Mouse (Mus musculus) hindbrain, embryonic 12.5 days (tissue): ENCODE data around the gene Lmtk2. TPM values are rescaled to one million over a fixed set of nuclear protein-coding genes. Genes with fewer than 3 reads are reported as not detected.

Experiments
- ATAC-seq: fragments of 200-750 bp; cut with Nextera tagmentation; 2 replicates; pipeline ENCODE4 v1.8.0; 2017; ENCODE audit warnings: moderate TSS enrichment; ENCODE audit not compliant: low FRiP score
- H3K27ac ChIP-seq: fragments of 300-500 bp; sonication (generic); 2 replicates; pipeline ENCODE4 v1.5.1; 2016; ENCODE audit warnings: mild to moderate bottlenecking
- H3K27me3 ChIP-seq: fragments of 300-500 bp; sonication (generic); 2 replicates; pipeline ENCODE4 v1.6.1; 2016; ENCODE audit warnings: mild to moderate bottlenecking
- H3K36me3 ChIP-seq: fragments of 300-500 bp; sonication (generic); 2 replicates; pipeline ENCODE4 v1.6.1; 2016; ENCODE audit warnings: mild to moderate bottlenecking
- H3K4me1 ChIP-seq: fragments of 300-500 bp; sonication (generic); 2 replicates; pipeline ENCODE4 v1.6.1; 2016
- H3K4me2 ChIP-seq: fragments of 300-500 bp; sonication (generic); replicated peaks from 2 replicates; pipeline ENCODE4 v1.6.1; 2016; ENCODE audit warnings: mild to moderate bottlenecking
- H3K4me3 ChIP-seq: fragments of 300-500 bp; sonication (generic); 2 replicates; pipeline ENCODE4 v1.5.1; 2016; ENCODE audit warnings: mild to moderate bottlenecking
- H3K9ac ChIP-seq: fragments of 300-500 bp; sonication (generic); 2 replicates; pipeline ENCODE4 v1.6.1; 2016; ENCODE audit warnings: mild to moderate bottlenecking, moderate library complexity
- H3K9me3 ChIP-seq: fragments of 300-500 bp; sonication (generic); replicated peaks from 2 replicates; pipeline ENCODE4 v1.6.1; 2016; ENCODE audit warnings: mild to moderate bottlenecking
- WGBS: fragments of 180-500 bp; shearing (Covaris S2); methylation state at CpG from one replicate; pipeline ENCODE4 v1.1.7; 2016; 5-methylcytosine and 5-hydroxymethylcytosine counted together
- polyA plus RNA-seq: library from polyadenylated mRNA; unstranded; fragments of >200 nt; fragmentation: Nextera tagmentation; extraction: Ambion mirVana; gene quantifications from 2 replicates; pipeline ENCODE4 v1.2.1, GENCODE M21; 2016

Gene Lmtk2
- polyA plus RNA-seq, 1 experiment from 2014 or later, result 8.5 TPM

- Histone ChIP-seq H3K9ac (no peak overlapping the region), H3K27ac (no peak overlapping the region), H3K27me3 (no peaks in the 10 kb centered on the region), H3K4me2 (no peak overlapping the region), H3K9me3 (no peaks in the 10 kb centered on the region), H3K4me1 (peaks cover 5% of the 10 kb centered on the region; the same call in 1 of the 2 replicates), H3K4me3 (no peak overlapping the region), H3K36me3 (no peaks in the 10 kb centered on the region)
- 89% methylated on average over 2 of the region's 2 CpGs for WGBS
- ATAC-seq, result no peak
These were observed 13.8 kb downstream of the Lmtk2 start for GRCm38 (mm10) chr5:144114068-144114467.

DNA sequence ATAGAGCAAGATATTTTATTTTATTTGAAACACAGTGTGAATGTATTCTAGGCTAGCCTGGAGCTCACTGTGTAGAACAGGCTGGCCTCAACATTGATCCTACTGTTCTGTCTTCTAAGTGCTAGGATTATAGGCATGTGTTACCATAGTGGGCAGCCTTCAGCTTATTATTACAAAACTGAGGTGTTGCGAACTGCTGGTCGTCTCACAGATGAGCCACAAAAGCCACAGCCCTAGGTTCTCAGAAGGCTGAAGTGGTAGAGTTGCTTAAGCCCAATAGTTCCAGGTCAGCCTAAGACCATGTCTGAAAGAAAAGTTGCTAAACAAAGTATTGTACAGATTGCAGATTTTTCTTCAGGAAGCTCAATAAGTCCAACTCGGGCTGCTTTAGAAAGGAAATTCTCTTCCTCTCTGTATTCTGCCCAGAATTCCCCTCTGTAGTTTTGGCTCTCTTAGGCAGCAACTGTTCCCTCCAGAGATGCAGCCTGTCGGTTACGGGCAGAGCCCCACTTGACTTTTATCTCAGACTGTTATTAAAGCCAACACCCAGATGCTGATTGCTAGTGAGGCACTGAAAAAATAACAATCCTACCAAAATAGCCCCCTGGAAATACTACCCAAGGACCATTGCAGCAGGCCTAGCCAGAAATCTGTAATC, 14.9 kb downstream of the Lmtk2 start:
- H3K36me3 ChIP-seq, result no peaks in the 10 kb centered on the region
- H3K4me2 ChIP-seq, result no peak overlapping the region
- H3K9me3 ChIP-seq, result no peaks in the 10 kb centered on the region
- no peak overlapping the region for H3K27ac ChIP-seq
- no peak overlapping the region for H3K9ac ChIP-seq
- H3K27me3 ChIP-seq, result no peaks in the 10 kb centered on the region
- 85% methylated on average over 5 of the region's 5 CpGs for WGBS
- no peak for ATAC-seq
- H3K4me1 ChIP-seq, result peaks cover 5% of the 10 kb centered on the region; the same call in 1 of the 2 replicates
- H3K4me3 ChIP-seq, result no peak overlapping the region

GRCm38 (mm10) chr5:144115628-144115977, 15.4 kb downstream of the Lmtk2 start:
- no peak overlapping the region for H3K9ac ChIP-seq
- H3K4me3 ChIP-seq, result no peak overlapping the region
- H3K36me3 ChIP-seq, result no peaks in the 10 kb centered on the region
- no peaks in the 10 kb centered on the region for H3K9me3 ChIP-seq
- H3K27ac ChIP-seq, result no peak overlapping the region
- 63% methylated on average over 2 of the region's 2 CpGs for WGBS
- no peak overlapping the region for H3K4me2 ChIP-seq
- no peak for ATAC-seq
- peaks cover 5% of the 10 kb centered on the region; the same call in 1 of the 2 replicates for H3K4me1 ChIP-seq
- H3K27me3 ChIP-seq, result no peaks in the 10 kb centered on the region

DNA sequence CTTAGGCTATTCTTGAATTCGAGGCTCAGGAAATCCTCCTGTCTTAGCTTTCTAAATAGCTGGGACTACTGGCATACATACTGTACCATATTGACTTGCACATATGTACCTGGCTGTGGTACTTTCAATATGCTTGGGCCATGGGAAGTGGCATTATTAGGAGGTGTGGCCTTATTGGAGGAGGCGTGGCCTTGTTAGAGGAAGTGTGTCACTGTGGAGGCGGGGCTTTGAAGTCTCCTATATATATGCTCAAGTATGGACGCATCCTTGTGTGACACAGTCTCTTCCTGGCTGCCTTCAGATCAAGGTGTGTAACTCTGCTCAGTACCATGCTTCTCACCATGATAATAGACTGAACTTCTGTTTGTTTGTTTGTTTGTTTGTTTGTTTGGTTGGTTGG, 18.0 kb downstream of the Lmtk2 start:
- Histone ChIP-seq H3K27ac (no peak overlapping the region), H3K9me3 (no peaks in the 10 kb centered on the region), H3K4me1 (no peaks in the 10 kb centered on the region), H3K27me3 (no peaks in the 10 kb centered on the region), H3K4me2 (no peak overlapping the region), H3K36me3 (no peaks in the 10 kb centered on the region), H3K9ac (no peak overlapping the region), H3K4me3 (no peak overlapping the region)
- ATAC-seq, result no peak
- WGBS, result 93% methylated on average over 4 of the region's 4 CpGs

GRCm38 (mm10) chr5:144119286-144119685, 19.1 kb downstream of the Lmtk2 start:
- Histone ChIP-seq H3K36me3 (no peaks in the 10 kb centered on the region), H3K27ac (no peak overlapping the region), H3K4me3 (no peak overlapping the region), H3K27me3 (no peaks in the 10 kb centered on the region), H3K9me3 (no peaks in the 10 kb centered on the region), H3K4me2 (no peak overlapping the region), H3K9ac (no peak overlapping the region), H3K4me1 (no peaks in the 10 kb centered on the region)
- no peak for ATAC-seq
- WGBS, result 92% methylated on average over 2 of the region's 2 CpGs

GRCm38 (mm10) chr5:144121489-144121888, 21.3 kb downstream of the Lmtk2 start:
- Histone ChIP-seq H3K27ac (no peak overlapping the region), H3K27me3 (no peaks in the 10 kb centered on the region), H3K4me1 (peaks cover 16% of the 10 kb centered on the region), H3K4me2 (no peak overlapping the region), H3K9me3 (no peaks in the 10 kb centered on the region), H3K4me3 (no peak overlapping the region), H3K9ac (no peak overlapping the region; the same call in 1 of the 2 replicates), H3K36me3 (no peaks in the 10 kb centered on the region)
- ATAC-seq, result no peak

DNA sequence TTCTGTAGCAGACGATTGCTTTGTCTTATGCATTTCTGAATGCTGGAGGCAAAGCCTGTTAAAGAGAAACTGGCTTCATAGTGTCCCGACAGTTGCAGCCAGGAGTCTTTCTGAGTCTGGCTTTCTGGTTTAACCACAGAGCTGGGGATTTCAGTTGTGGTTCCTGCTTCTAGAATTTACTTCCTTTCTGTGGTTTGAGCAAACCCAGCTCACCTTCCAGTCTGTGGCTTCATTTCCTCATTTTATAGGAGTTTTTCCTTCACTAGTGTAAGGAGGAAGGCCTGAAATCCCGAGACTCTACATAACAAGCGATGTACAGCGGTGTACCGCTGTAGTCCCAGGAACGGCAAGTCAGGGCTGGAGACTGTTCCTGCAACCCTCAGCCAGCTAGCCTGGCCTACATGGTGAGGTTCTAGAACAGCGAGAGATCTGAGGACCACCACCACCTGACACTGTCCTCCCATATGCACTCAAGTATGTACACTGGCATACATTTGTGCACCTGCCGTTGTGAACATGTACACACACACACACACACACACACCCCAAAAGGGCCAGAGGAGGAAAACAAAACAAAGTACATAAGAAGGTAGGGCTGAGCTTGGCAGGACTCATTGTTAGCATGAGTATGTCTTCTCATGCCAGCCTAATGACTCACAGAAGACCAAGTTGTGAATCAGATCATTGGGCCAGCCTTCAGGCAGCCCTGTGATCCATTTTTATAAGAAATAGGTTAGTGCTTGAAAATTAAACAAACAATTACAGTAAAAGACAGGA, 25.9 kb downstream of the Lmtk2 start:
- WGBS, result 86% methylated on average over 9 of the region's 9 CpGs
- Histone ChIP-seq H3K36me3 (peaks cover 14% of the 10 kb centered on the region), H3K4me2 (no peak overlapping the region), H3K4me1 (peaks cover 17% of the 10 kb centered on the region), H3K9ac (no peak overlapping the region), H3K4me3 (no peak overlapping the region), H3K27me3 (no peaks in the 10 kb centered on the region), H3K9me3 (no peaks in the 10 kb centered on the region), H3K27ac (0 out of 2 replicates have a peak overlapping the region, but pooled peaks have one; percentile 23)
- no peak for ATAC-seq

DNA sequence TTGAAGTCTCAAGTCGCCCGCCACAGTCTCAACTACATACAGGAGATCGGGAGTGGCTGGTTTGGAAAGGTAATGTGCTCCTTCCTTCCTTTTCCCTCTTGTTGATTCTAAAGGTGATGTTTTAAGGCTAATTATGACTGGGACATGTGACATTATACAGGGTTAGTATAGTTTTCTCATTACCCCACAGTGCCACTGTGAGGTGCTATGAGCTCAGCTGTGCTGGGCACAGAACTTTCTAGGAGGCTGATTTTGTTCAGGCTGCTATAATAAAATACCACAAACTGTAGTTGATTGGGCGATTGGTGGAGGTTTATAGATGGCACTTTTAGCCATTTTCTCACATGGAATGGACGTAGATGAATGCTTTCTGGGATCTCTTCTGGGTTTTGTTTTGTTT, 43.3 kb downstream of the Lmtk2 start:
- no peaks in the 10 kb centered on the region for H3K27me3 ChIP-seq
- no peaks in the 10 kb centered on the region for H3K4me1 ChIP-seq
- no peak overlapping the region for H3K4me2 ChIP-seq
- no peaks in the 10 kb centered on the region for H3K9me3 ChIP-seq
- no peak for ATAC-seq
- H3K36me3 ChIP-seq, result peaks cover 33% of the 10 kb centered on the region
- no peak overlapping the region for H3K27ac ChIP-seq
- no peak overlapping the region for H3K4me3 ChIP-seq
- H3K9ac ChIP-seq, result no peak overlapping the region
- WGBS, result 95% methylated on average over 5 of the region's 5 CpGs

GRCm38 (mm10) chr5:144146898-144147297, 46.7 kb downstream of the Lmtk2 start:
- no peaks in the 10 kb centered on the region for H3K27me3 ChIP-seq
- H3K4me2 ChIP-seq, result no peak overlapping the region
- no peak overlapping the region for H3K27ac ChIP-seq
- H3K9ac ChIP-seq, result no peak overlapping the region
- ATAC-seq, result no peak
- no peaks in the 10 kb centered on the region for H3K4me1 ChIP-seq
- H3K9me3 ChIP-seq, result no peaks in the 10 kb centered on the region
- no peak overlapping the region for H3K4me3 ChIP-seq
- peaks cover 47% of the 10 kb centered on the region for H3K36me3 ChIP-seq

GRCm38 (mm10) chr5:144149530-144149929, 49.3 kb downstream of the Lmtk2 start:
- Histone ChIP-seq H3K9ac (no peak overlapping the region), H3K4me1 (no peaks in the 10 kb centered on the region), H3K36me3 (peaks cover 50% of the 10 kb centered on the region), H3K4me3 (no peak overlapping the region), H3K9me3 (no peaks in the 10 kb centered on the region), H3K4me2 (no peak overlapping the region), H3K27ac (no peak overlapping the region), H3K27me3 (no peaks in the 10 kb centered on the region)
- no peak for ATAC-seq
- 94% methylated on average over 4 of the region's 4 CpGs for WGBS

DNA sequence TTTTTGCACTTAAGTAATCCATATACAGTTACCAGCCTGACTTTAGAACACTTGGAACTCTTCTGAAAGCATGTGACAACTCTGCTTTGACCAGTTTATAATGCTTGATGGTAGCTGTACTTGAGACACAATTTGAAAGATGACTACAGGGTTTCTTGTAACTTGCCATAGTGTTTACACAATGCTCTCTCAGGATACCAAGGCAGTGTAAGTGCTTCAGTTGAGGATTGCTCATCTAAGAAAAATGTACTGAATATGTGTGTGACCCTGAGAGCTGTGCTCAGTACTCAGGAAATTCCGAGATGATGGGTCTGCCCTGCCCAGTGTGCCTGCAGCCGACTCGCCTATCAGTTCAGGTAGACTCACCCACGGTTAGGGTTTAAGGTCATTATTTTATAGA, 51.0 kb downstream of the Lmtk2 start:
- whole genome bisulfite sequencing, result 92% methylated on average over 4 of the region's 4 CpGs
- ATAC-seq, result no peak

GRCm38 (mm10) chr5:144154528-144154927, 54.3 kb downstream of the Lmtk2 start:
- Histone ChIP-seq H3K27ac (no peak overlapping the region), H3K4me3 (no peak overlapping the region), H3K9me3 (no peaks in the 10 kb centered on the region), H3K4me1 (no peaks in the 10 kb centered on the region), H3K9ac (no peak overlapping the region), H3K36me3 (peaks cover 38% of the 10 kb centered on the region), H3K4me2 (no peak overlapping the region), H3K27me3 (no peaks in the 10 kb centered on the region)
- 41% methylated on average over 7 of the region's 7 CpGs for WGBS
- ATAC-seq, result no peak

More for the DNA sequence above, 51.0 kb downstream of the Lmtk2 start:
- Histone ChIP-seq H3K4me1 (no peaks in the 10 kb centered on the region), H3K9me3 (no peaks in the 10 kb centered on the region), H3K36me3 (peaks cover 46% of the 10 kb centered on the region), H3K9ac (no peak overlapping the region), H3K4me2 (no peak overlapping the region), H3K4me3 (no peak overlapping the region), H3K27me3 (no peaks in the 10 kb centered on the region), H3K27ac (no peak overlapping the region)

GRCm38 (mm10) chr5:144158604-144159003, 58.4 kb downstream of the Lmtk2 start:
- Histone ChIP-seq H3K36me3 (peaks cover 37% of the 10 kb centered on the region), H3K9ac (no peak overlapping the region), H3K9me3 (no peaks in the 10 kb centered on the region), H3K4me2 (no peak overlapping the region), H3K4me3 (no peak overlapping the region), H3K4me1 (no peaks in the 10 kb centered on the region), H3K27me3 (no peaks in the 10 kb centered on the region), H3K27ac (peak overlapping the region; percentile 31; the same call in 1 of the 2 replicates)
- peak; percentile 43; the same call in 1 of the 2 replicates for ATAC-seq
- WGBS, result 54% methylated on average over 4 of the region's 4 CpGs
